Mouse (Mus musculus) C2C12 (cell line): Measurements from ENCODE around the gene Comp. TPM values are rescaled to one million over a fixed set of nuclear protein-coding genes. Genes with fewer than 3 reads are reported as not detected.

ENCODE experiments used
- H3K27me3 ChIP-seq: one replicate; pipeline ENCODE4 v1.6.1; 2011; ENCODE audit not compliant: control insufficient read depth, insufficient read depth, insufficient read length
- H3K36me3 ChIP-seq: one replicate; pipeline ENCODE4 v1.6.1; 2011; ENCODE audit not compliant: control insufficient read depth, insufficient read depth
- H3K4me3 ChIP-seq: one replicate; pipeline ENCODE4 v1.5.1; 2011; ENCODE audit warnings: mild to moderate bottlenecking, control low read depth; ENCODE audit not compliant: poor library complexity, insufficient read depth, severe bottlenecking
- H3K79me2 ChIP-seq: one replicate; pipeline ENCODE4 v1.6.1; 2011; ENCODE audit not compliant: control insufficient read depth, insufficient read depth
- H3K79me3 ChIP-seq: one replicate; pipeline ENCODE4 v1.6.1; 2011; ENCODE audit warnings: low read depth, control low read depth
- H3ac ChIP-seq: one replicate; pipeline ENCODE3; 2011; ENCODE audit warnings: low read depth; ENCODE audit not compliant: control insufficient read depth, insufficient read length
- CEBPB ChIP-seq: IDR thresholded peaks from one replicate; pipeline ENCODE4 v1.6.1; 2011; ENCODE audit warnings: low read depth, mild to moderate bottlenecking, control low read depth, moderate library complexity
- CTCF ChIP-seq: IDR thresholded peaks from one replicate; pipeline ENCODE4 v1.5.1; 2011; ENCODE audit not compliant: control insufficient read depth, insufficient read depth, insufficient read length
- FOSL1 ChIP-seq: IDR thresholded peaks from one replicate; pipeline ENCODE4 v1.8.0; 2011; ENCODE audit warnings: mild to moderate bottlenecking, low read length; ENCODE audit not compliant: poor library complexity, insufficient read depth, severe bottlenecking
- MAX ChIP-seq: IDR thresholded peaks from one replicate; pipeline ENCODE4 v1.6.1; 2011; ENCODE audit warnings: mild to moderate bottlenecking, control low read depth
- MYOD1 ChIP-seq: IDR thresholded peaks from one replicate; pipeline ENCODE4 v1.6.1; 2011; ENCODE audit warnings: low read depth; ENCODE audit not compliant: control insufficient read depth, insufficient read length
- MYOG ChIP-seq: IDR thresholded peaks from one replicate; pipeline ENCODE4 v1.6.1; 2011; ENCODE audit not compliant: control insufficient read depth, insufficient read length; ENCODE audit errors: extremely low read depth
- USF1 ChIP-seq: IDR thresholded peaks from one replicate; pipeline ENCODE4 v1.6.1; 2011; ENCODE audit warnings: low read depth, mild to moderate bottlenecking, control low read depth, moderate library complexity
- polyA plus RNA-seq: library from polyadenylated mRNA; unstranded; fragments of >200 nt; fragmentation: generic; extraction: Trizol; gene quantifications from one replicate; pipeline ENCODE4 v1.2.1, GENCODE M21; 2012; ENCODE audit warnings: missing spikeins

The Comp gene
- polyA plus RNA-seq, 1 experiment: 0.20 TPM

DNA sequence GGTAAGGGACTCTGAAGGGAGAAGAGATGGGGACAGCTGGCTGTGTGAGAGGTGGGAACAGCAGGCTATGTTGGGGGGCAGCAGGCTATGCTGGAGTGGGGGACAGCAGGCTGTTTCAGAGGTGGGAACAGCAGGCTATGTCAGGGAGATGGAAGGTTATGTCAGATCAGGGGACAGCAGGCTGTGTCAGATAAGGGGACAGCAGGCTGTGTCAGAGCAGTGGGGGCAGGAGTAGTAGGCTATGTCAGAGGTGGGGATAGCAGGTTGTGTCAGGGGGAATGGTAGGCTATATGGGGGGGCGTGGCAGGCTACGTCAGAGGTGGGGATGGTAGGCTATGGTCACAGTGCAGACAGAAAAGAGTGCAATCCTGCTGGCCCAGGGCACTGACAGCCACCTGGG, 49.4 kb downstream of the Comp start:
- peaks cover 5% of the 10 kb centered on the region for H3K79me3 ChIP-seq
- H3K27me3 ChIP-seq: no peaks in the 10 kb centered on the region
- no peak overlapping the region for H3K4me3 ChIP-seq
- H3K79me2 ChIP-seq: peaks cover 15% of the 10 kb centered on the region
- no peaks in the 10 kb centered on the region for H3K36me3 ChIP-seq
- no peak overlapping the region for H3ac ChIP-seq
- TF ChIP-seq CTCF: no peak
- no peak for TF ChIP-seq MYOD1
- TF ChIP-seq USF1: no peak
- TF ChIP-seq FOSL1: no peak
- no peak for TF ChIP-seq MYOG
- TF ChIP-seq MAX: no peak
- TF ChIP-seq CEBPB: no peak

- H3K36me3 ChIP-seq: no peaks in the 10 kb centered on the region
- H3ac ChIP-seq: no peak overlapping the region
- H3K4me3 ChIP-seq: no peak overlapping the region
- no peaks in the 10 kb centered on the region for H3K27me3 ChIP-seq
- H3K79me3 ChIP-seq: peaks cover 8% of the 10 kb centered on the region
- TF ChIP-seq MAX: no peak
- TF ChIP-seq CEBPB: no peak
- H3K79me2 ChIP-seq: peaks cover 41% of the 10 kb centered on the region
Observed at GRCm38 (mm10) chr8:70426300-70426907, 53.0 kb downstream of the Comp start.

- TF ChIP-seq CEBPB (no peak), MYOG (no peak), MAX (no peak), USF1 (no peak), FOSL1 (no peak), MYOD1 (no peak), CTCF (no peak)
- peaks cover 10% of the 10 kb centered on the region for H3K79me3 ChIP-seq
- no peaks in the 10 kb centered on the region for H3K27me3 ChIP-seq
- no peak overlapping the region for H3ac ChIP-seq
- no peak overlapping the region for H3K4me3 ChIP-seq
- no peaks in the 10 kb centered on the region for H3K36me3 ChIP-seq
- peaks cover 82% of the 10 kb centered on the region for H3K79me2 ChIP-seq
Observed at GRCm38 (mm10) chr8:70431213-70431612, 57.9 kb downstream of the Comp start.

Other genes with a start within 250 kb of the Comp start
- gene Nr2c2ap, start 242.2 kb upstream of the Comp start, polyA plus RNA-seq: 37.3 TPM
- 7.9 TPM for gene Rfxank, start 234.4 kb upstream of the Comp start, polyA plus RNA-seq
- gene Borcs8, start 234.1 kb upstream of the Comp start, polyA plus RNA-seq: 49.8 TPM
- 0.05 TPM for gene Mef2b, start 233.8 kb upstream of the Comp start, polyA plus RNA-seq
- 57.8 TPM for gene Tmem161a, start 201.2 kb upstream of the Comp start, polyA plus RNA-seq
- 0.61 TPM for gene Slc25a42, start 161.3 kb upstream of the Comp start, polyA plus RNA-seq
- 7.8 TPM for gene Sugp2, start 139.3 kb upstream of the Comp start, polyA plus RNA-seq
- 48.5 TPM for gene Armc6, start 139.1 kb upstream of the Comp start, polyA plus RNA-seq
- 66.5 TPM for gene Homer3, start 90.7 kb upstream of the Comp start, polyA plus RNA-seq
- 136 TPM for gene Ddx49, start 71.1 kb upstream of the Comp start, polyA plus RNA-seq
- gene Cope, start 71.0 kb upstream of the Comp start, polyA plus RNA-seq: 158 TPM
- 0.23 TPM for gene Cers1, start 57.8 kb upstream of the Comp start, polyA plus RNA-seq
- 0.16 TPM for gene Gdf1, start 43.7 kb upstream of the Comp start, polyA plus RNA-seq
- gene Upf1, start 20.3 kb upstream of the Comp start, polyA plus RNA-seq: 47.2 TPM
- 11.7 TPM for gene Crtc1, start 66.0 kb downstream of the Comp start, polyA plus RNA-seq
- 34.4 TPM for gene Klhl26, start 103.4 kb downstream of the Comp start, polyA plus RNA-seq
- 0.36 TPM for gene Tmem59l, start 113.8 kb downstream of the Comp start, polyA plus RNA-seq
- 294 TPM for gene Crlf1, start 119.6 kb downstream of the Comp start, polyA plus RNA-seq
- 199 TPM for gene Rex1bd, start 133.2 kb downstream of the Comp start, polyA plus RNA-seq
- 1,556 TPM for gene Uba52, start 137.2 kb downstream of the Comp start, polyA plus RNA-seq
- 256 TPM for gene Fkbp8, start 154.2 kb downstream of the Comp start, polyA plus RNA-seq
- 47.5 TPM for gene Kxd1, start 154.4 kb downstream of the Comp start, polyA plus RNA-seq
- 12.3 TPM for gene Ell, start 165.9 kb downstream of the Comp start, polyA plus RNA-seq
- gene Isyna1, start 220.8 kb downstream of the Comp start, polyA plus RNA-seq: 78.6 TPM
- gene Ssbp4, start 235.3 kb downstream of the Comp start, polyA plus RNA-seq: 193 TPM
- gene Lrrc25, start 242.6 kb downstream of the Comp start, polyA plus RNA-seq: not detected